Mouse (Mus musculus) megakaryocyte, embryonic 14.5 days (primary cell): ENCODE results near the gene Slc25a28.

Source experiments
- FLI1 ChIP-seq: IDR thresholded peaks from 2 replicates; pipeline ENCODE4 v1.6.1; 2012; ENCODE audit warnings: low read length, inconsistent platforms, mixed read lengths
- GATA1 ChIP-seq: IDR thresholded peaks from 3 replicates; pipeline ENCODE4 v1.6.1; 2012; ENCODE audit warnings: mixed read lengths, low read length, inconsistent platforms, borderline replicate concordance

- TF ChIP-seq GATA1 (no peak), FLI1 (no peak)
Observed at GRCm38 (mm10) chr19:43692815-43693214, 18.1 kb upstream of the Slc25a28 start.
